Mouse (Mus musculus): ENCODE measurements around the gene Ccdc61.

DNA sequence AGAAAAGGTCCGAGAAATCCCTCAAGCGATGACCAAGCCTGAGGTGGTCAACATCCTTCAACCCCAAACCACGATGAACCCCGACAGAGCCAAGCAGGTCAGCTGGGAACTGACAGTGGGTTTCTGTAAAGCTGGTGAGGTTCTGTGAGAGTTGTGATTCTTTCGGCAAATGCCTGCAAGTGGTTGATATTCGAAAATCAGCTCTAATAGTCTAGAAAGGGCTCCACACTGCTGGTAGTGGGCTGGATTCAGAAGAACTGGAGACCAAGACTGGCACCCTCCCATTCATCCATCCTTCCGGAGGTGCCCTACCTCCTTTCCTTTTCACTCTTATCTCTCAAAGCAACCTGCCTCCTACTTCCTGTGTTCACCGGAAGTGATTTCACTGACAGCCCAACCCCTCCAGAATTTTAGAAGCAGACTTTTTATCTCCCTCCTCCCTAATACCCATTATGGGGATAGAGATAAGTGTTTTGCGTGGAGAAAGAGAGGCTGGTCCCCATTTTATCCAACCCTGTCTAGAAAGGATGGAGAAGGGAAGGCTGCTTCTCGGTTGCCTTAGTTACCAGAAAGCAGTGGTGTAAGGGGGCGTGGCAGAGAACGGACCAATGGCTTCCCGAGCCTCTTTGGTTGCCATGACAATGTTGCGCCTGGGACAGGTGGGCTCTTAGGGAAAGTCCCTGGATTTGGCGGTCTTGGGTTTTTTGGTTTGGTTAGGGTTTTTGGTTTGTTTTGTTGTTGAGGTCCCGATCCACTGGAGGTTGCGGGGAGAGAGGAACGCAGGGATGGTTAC, 40.5 kb upstream of the Ccdc61 start:
- TF ChIP-seq CTCF (IDR thresholded peaks at IDR 0.05; ENCODE audit: control insufficient read depth, insufficient read depth, low read length) (no peak), POLR2A (IDR thresholded peaks at IDR 0.05; ENCODE audit: borderline replicate concordance, control insufficient read depth, low read depth, low read length) (no peak)

All from bone marrow, adult 2 months (tissue).